Mouse (Mus musculus) small intestine, adult 2 months (tissue): ENCODE data around the gene Sufu.

Experiments
- CTCF ChIP-seq: fragments of 200-500 bp; IDR thresholded peaks from 2 replicates; pipeline ENCODE4 v1.5.1; 2012; ENCODE audit warnings: low read depth, mild to moderate bottlenecking, control low read depth, inconsistent platforms, low read length, moderate library complexity, mixed read lengths; ENCODE audit not compliant: insufficient replicate concordance, insufficient read length; ENCODE audit errors: extremely low read depth
- POLR2A ChIP-seq: fragments of 200-500 bp; IDR thresholded peaks from 2 replicates; pipeline ENCODE4 v1.6.1; 2012; ENCODE audit warnings: low read depth, mild to moderate bottlenecking, control low read depth, inconsistent platforms, low read length, moderate library complexity

DNA sequence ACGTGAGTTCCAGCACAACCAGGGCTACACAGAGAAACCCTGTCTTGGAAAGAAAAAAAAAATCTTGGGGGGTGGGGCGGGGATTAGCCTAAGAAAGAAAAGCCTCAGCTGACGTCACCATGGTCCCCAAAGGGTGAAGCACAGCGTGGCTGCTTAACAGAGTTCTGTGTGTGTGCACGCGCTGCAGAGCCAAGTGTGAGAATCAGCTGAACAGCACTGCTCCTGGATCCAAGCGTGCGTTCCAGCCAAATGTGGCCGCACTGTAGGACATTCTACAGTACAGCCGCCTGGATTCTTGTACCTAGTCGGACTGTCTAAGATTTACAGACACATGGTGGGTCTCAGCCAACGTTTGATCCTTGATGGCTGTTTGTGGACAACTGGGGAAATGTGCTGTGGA lies 29.8 kb downstream of the Sufu start:
- no peak for TF ChIP-seq POLR2A
- no peak for TF ChIP-seq CTCF
